Mouse (Mus musculus) colon, adult 2 months (tissue): ENCODE data around the gene Ddo. TPM values are rescaled to one million over a fixed set of nuclear protein-coding genes. Genes with fewer than 3 reads are reported as not detected.

Experiments used
- polyA plus RNA-seq: library from polyadenylated mRNA; depleted of rRNA; stranded (reverse); fragments of >200 nt; gene quantifications from 2 replicates; pipeline ENCODE4 v1.2.3, GENCODE M21; 2012; rRNA removed

Gene Ddo
- 1.8 and 1.9 TPM in 2 replicates for polyA plus RNA-seq

DNA sequence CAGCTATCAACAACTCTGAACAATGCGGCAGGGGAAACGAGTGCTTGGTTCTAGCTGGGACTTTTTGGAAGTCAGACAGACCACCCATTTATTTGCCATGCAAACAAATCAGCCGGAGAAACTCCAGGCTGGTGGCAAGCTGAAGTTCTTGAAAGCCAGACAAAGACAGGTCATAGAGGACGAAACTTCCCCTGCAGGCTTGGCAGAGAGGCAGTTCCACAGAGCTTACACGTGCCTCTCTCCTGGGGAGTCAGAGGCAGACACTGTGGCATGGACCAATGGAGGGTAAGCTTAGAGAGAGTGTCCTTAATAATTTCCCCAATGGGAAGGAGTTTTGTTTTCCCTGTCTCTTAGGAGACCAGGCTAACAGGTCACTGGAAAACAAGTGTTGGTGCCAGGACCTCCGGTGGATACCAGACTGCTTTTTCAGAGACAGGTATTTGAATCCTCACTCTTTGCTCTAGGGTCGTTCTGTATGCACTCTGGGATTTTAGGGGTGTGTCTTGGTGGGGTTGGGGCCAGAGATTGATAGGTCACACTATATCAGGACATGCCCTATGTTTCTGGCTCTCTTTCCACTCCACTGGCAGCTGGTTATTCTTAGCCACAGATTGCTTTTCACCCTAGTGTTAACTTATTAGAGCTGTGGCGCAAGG, at the start of gene Ddo:
Gene Ddo (plus strand): TSS at position 356 of the 656 bp plus-strand sequence.

DNA sequence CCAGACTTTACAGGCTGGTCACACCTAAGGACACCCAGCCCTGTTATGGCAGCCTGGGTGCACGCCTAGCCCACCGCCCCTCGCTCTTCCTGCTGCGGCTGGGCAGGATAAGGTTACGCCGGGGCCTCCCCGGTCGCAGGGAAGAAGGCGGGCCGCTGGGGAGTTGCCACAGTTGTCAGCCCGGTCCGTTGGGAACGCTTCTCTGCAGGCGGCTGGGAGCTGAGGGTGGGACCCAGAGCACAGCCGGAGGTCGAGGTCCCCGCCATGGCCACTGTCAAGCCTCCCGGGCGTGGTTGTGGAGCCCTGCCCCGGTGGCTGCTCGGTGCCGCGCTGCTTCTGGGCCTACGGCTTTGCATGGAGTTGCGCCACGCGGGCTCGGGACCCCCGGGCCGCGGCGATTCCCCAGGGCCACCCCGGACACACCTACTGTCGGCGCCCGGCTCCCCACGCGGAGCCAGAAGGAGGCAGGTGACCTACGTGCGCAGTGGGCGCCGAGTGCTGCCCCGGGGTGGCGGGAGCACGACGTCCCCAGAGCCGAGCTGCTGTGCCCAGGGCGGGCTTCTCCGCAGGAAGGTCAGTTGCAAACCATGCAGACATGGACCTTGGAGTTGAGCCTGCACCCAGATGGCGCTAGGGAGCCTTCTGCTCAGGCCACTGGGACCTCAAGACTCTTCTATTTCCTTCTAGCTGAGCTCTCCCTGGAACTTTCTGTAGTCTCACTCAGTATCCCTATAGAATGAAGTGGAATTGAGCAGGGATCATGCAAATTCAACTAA, 53.5 kb downstream of the Ddo start, which contains the start of gene Mettl24:
Gene Mettl24 (plus strand): TSS at position 191 of the 776 bp plus-strand sequence.

Other genes with a start within 250 kb of the Ddo start
- not detected in 2 replicates for gene Slc22a16, start 59.7 kb upstream of the Ddo start, polyA plus RNA-seq
- 4.1 and 6.6 TPM in 2 replicates for gene Mettl24, start 53.3 kb downstream of the Ddo start, polyA plus RNA-seq